Mouse (Mus musculus): ENCODE measurements around the gene Desi2. TPM values are rescaled to one million over a fixed set of nuclear protein-coding genes. Genes with fewer than 3 reads are reported as not detected.

The Desi2 gene
- 4.1 and 5.1 TPM in 2 replicates for polyA plus RNA-seq (2012)

GRCm38 (mm10) chr1:178187216-178187791 lies at the start of gene Desi2:
Gene Desi2, plus strand, starts transcription at chr1:178187417.

Other genes with a start within 250 kb of the Desi2 start
- 0.27 and 0.38 TPM in 2 replicates for gene Catspere2, start 204.0 kb upstream of the Desi2 start, polyA plus RNA-seq (2012)
- 22.5 TPM in 2 replicates for gene Cox20, start 131.7 kb downstream of the Desi2 start, polyA plus RNA-seq (2012)
- 507 and 702 TPM in 2 replicates for gene Hnrnpu, start 150.4 kb downstream of the Desi2 start, polyA plus RNA-seq (2012)
- gene Efcab2, start 218.7 kb downstream of the Desi2 start, polyA plus RNA-seq (2012): 0.09 and 0.19 TPM in 2 replicates